Mouse (Mus musculus) hindbrain, embryonic 14.5 days (tissue): ENCODE results near the gene Eef1a2. TPM values are rescaled to one million over a fixed set of nuclear protein-coding genes. Genes with fewer than 3 reads are reported as not detected.

Experiments
- ATAC-seq: fragments of 200-750 bp; cut with Nextera tagmentation; 2 replicates; pipeline ENCODE4 v1.8.0; 2017; ENCODE audit warnings: moderate number of reproducible peaks, mild to moderate bottlenecking, moderate TSS enrichment, moderate library complexity; ENCODE audit not compliant: low FRiP score
- DNase-seq: peaks from one replicate; pipeline ENCODE4 v3.0.0-alpha.2; 2015; ENCODE audit warnings: low spot score
- H3K27ac ChIP-seq: fragments of 300-500 bp; sonication (generic); 2 replicates; pipeline ENCODE4 v1.5.1; 2014; ENCODE audit warnings: mild to moderate bottlenecking, moderate library complexity
- H3K27me3 ChIP-seq: fragments of 300-500 bp; sonication (generic); 2 replicates; pipeline ENCODE4 v1.6.1; 2014; ENCODE audit warnings: mild to moderate bottlenecking, low read length, mixed read lengths; ENCODE audit not compliant: control insufficient read depth, insufficient read depth
- H3K36me3 ChIP-seq: fragments of 300-500 bp; sonication (generic); replicated peaks from 2 replicates; pipeline ENCODE4 v1.6.1; 2014; ENCODE audit not compliant: control insufficient read depth, insufficient read depth
- H3K4me1 ChIP-seq: fragments of 300-500 bp; sonication (generic); replicated peaks from 2 replicates; pipeline ENCODE4 v1.6.1; 2014; ENCODE audit warnings: antibody characterized with exemption, low read length, mixed read lengths; ENCODE audit not compliant: control insufficient read depth, insufficient read depth
- H3K4me2 ChIP-seq: fragments of 300-500 bp; sonication (generic); replicated peaks from 2 replicates; pipeline ENCODE4 v1.6.1; 2014; ENCODE audit warnings: mild to moderate bottlenecking, moderate library complexity
- H3K4me3 ChIP-seq: fragments of 300-500 bp; sonication (generic); replicated peaks from 2 replicates; pipeline ENCODE4 v1.5.1; 2014; ENCODE audit warnings: mild to moderate bottlenecking, low read length
- H3K9ac ChIP-seq: fragments of 300-500 bp; sonication (generic); 2 replicates; pipeline ENCODE4 v1.6.1; 2014
- H3K9me3 ChIP-seq: fragments of 300-500 bp; sonication (generic); 2 replicates; pipeline ENCODE4 v1.6.1; 2016; ENCODE audit warnings: low read length; ENCODE audit not compliant: control insufficient read depth
- WGBS: fragments of 180-500 bp; shearing (Covaris S2); extraction: QIAGEN DNeasy Blood & Tissue Kit; methylation state at CpG from one replicate; pipeline ENCODE4 v1.1.7; 2014; 5-methylcytosine and 5-hydroxymethylcytosine counted together
- polyA plus RNA-seq: library from polyadenylated mRNA; unstranded; fragments of >200 nt; fragmentation: Nextera tagmentation; extraction: Ambion mirVana; gene quantifications from 2 replicates; pipeline ENCODE4 v1.2.1, GENCODE M21; 2014

The Eef1a2 gene
- polyA plus RNA-seq, 1 experiment from 2014 or later, result 21.1 TPM

- 95% methylated on average over 3 of the region's 3 CpGs for WGBS
- no peak overlapping the region for H3K4me3 ChIP-seq
- no peak for ATAC-seq
These were observed 2.5 kb downstream of the Eef1a2 start for GRCm38 (mm10) chr2:181154361-181154760.

GRCm38 (mm10) chr2:181153837-181154236, 3.0 kb downstream of the Eef1a2 start:
- 6% methylated on average over 1 of the region's 1 CpGs for WGBS
- Histone ChIP-seq H3K36me3 (peaks cover 29% of the 10 kb centered on the region), H3K4me3 (no peak overlapping the region), H3K4me1 (peaks cover 28% of the 10 kb centered on the region), H3K27me3 (peaks cover 4% of the 10 kb centered on the region; the same call in 1 of the 2 replicates), H3K27ac (no peak overlapping the region), H3K9me3 (no peaks in the 10 kb centered on the region), H3K4me2 (no peak overlapping the region), H3K9ac (no peak overlapping the region)
- no peak for DNase-seq
- no peak for ATAC-seq

More at GRCm38 (mm10) chr2:181154361-181154760, 2.5 kb downstream of the Eef1a2 start:
- no peaks in the 10 kb centered on the region for H3K9me3 ChIP-seq
- no peak overlapping the region for H3K9ac ChIP-seq
- H3K27ac ChIP-seq, result no peak overlapping the region
- H3K4me2 ChIP-seq, result peak overlapping the region; percentile 76
- peaks cover 4% of the 10 kb centered on the region; the same call in 1 of the 2 replicates for H3K27me3 ChIP-seq
- peaks cover 24% of the 10 kb centered on the region for H3K36me3 ChIP-seq
- no peak for DNase-seq
- peaks cover 33% of the 10 kb centered on the region for H3K4me1 ChIP-seq

GRCm38 (mm10) chr2:181153131-181153530, 3.7 kb downstream of the Eef1a2 start:
- ATAC-seq, result no peak
- Histone ChIP-seq H3K4me3 (no peak overlapping the region), H3K9me3 (no peaks in the 10 kb centered on the region), H3K27me3 (peaks cover 4% of the 10 kb centered on the region; the same call in 1 of the 2 replicates), H3K36me3 (peaks cover 34% of the 10 kb centered on the region), H3K27ac (no peak overlapping the region), H3K4me2 (no peak overlapping the region), H3K9ac (no peak overlapping the region), H3K4me1 (peaks cover 35% of the 10 kb centered on the region)
- 96% methylated on average over 1 of the region's 1 CpGs for WGBS
- DNase-seq, result no peak

GRCm38 (mm10) chr2:181152701-181153100, 4.1 kb downstream of the Eef1a2 start:
- Histone ChIP-seq H3K36me3 (peaks cover 35% of the 10 kb centered on the region), H3K4me2 (no peak overlapping the region), H3K9ac (no peak overlapping the region), H3K27ac (no peak overlapping the region), H3K27me3 (peaks cover 4% of the 10 kb centered on the region; the same call in 1 of the 2 replicates), H3K4me3 (no peak overlapping the region), H3K9me3 (no peaks in the 10 kb centered on the region), H3K4me1 (peaks cover 37% of the 10 kb centered on the region)
- WGBS, result 95% methylated on average over 17 of the region's 17 CpGs
- DNase-seq (no peak), ATAC-seq (no peak)

- ATAC-seq (no peak), DNase-seq (no peak)
- WGBS, result 79% methylated on average over 6 of the region's 6 CpGs
- H3K27me3 ChIP-seq, result peaks cover 4% of the 10 kb centered on the region; the same call in 1 of the 2 replicates
- H3K27ac ChIP-seq, result no peak overlapping the region
- H3K4me2 ChIP-seq, result no peak overlapping the region
- no peaks in the 10 kb centered on the region for H3K9me3 ChIP-seq
- peaks cover 49% of the 10 kb centered on the region for H3K36me3 ChIP-seq
- no peak overlapping the region for H3K9ac ChIP-seq
- H3K4me1 ChIP-seq, result peaks cover 19% of the 10 kb centered on the region
- H3K4me3 ChIP-seq, result no peak overlapping the region
These were observed 6.5 kb downstream of the Eef1a2 start for GRCm38 (mm10) chr2:181150281-181150680.

GRCm38 (mm10) chr2:181148318-181148955, 8.4 kb downstream of the Eef1a2 start:
- 11% methylated on average over 23 of the region's 31 CpGs for WGBS
- Histone ChIP-seq H3K27ac (no peak overlapping the region), H3K27me3 (peaks cover 4% of the 10 kb centered on the region; the same call in 1 of the 2 replicates), H3K9me3 (no peaks in the 10 kb centered on the region), H3K4me3 (peak overlapping the region; percentile 30), H3K36me3 (peaks cover 49% of the 10 kb centered on the region), H3K4me1 (peaks cover 11% of the 10 kb centered on the region), H3K9ac (no peak overlapping the region), H3K4me2 (peak overlapping the region; percentile 72)
- DNase-seq (no peak), ATAC-seq (no peak)

- ATAC-seq, result peak; percentile 29; the same call in 1 of the 2 replicates
- DNase-seq, result peak; percentile 50
- H3K4me2 ChIP-seq, result peak overlapping the region; percentile 72
- peaks cover 4% of the 10 kb centered on the region; the same call in 1 of the 2 replicates for H3K27me3 ChIP-seq
- H3K36me3 ChIP-seq, result peaks cover 48% of the 10 kb centered on the region
- H3K4me1 ChIP-seq, result peaks cover 11% of the 10 kb centered on the region
- WGBS, result 3% methylated on average over 44 of the region's 61 CpGs
- no peak overlapping the region for H3K27ac ChIP-seq
- H3K9me3 ChIP-seq, result no peaks in the 10 kb centered on the region
- H3K4me3 ChIP-seq, result peak overlapping the region; percentile 30
- H3K9ac ChIP-seq, result peak overlapping the region; percentile 39; the same call in 1 of the 2 replicates
These were observed 9.1 kb downstream of the Eef1a2 start for GRCm38 (mm10) chr2:181147546-181148317.

- peaks cover 4% of the 10 kb centered on the region; the same call in 1 of the 2 replicates for H3K27me3 ChIP-seq
These were observed 9.8 kb downstream of the Eef1a2 start for GRCm38 (mm10) chr2:181146976-181147545.

GRCm38 (mm10) chr2:181144675-181145074, 12.1 kb downstream of the Eef1a2 start:
- DNase-seq (no peak), ATAC-seq (no peak)
- Histone ChIP-seq H3K4me2 (no peak overlapping the region), H3K4me3 (no peak overlapping the region), H3K9ac (no peak overlapping the region), H3K36me3 (peaks cover 28% of the 10 kb centered on the region), H3K27ac (no peak overlapping the region), H3K27me3 (peaks cover 2% of the 10 kb centered on the region; the same call in 1 of the 2 replicates), H3K4me1 (peaks cover 11% of the 10 kb centered on the region), H3K9me3 (no peaks in the 10 kb centered on the region)
- WGBS, result 92% methylated on average over 2 of the region's 2 CpGs

More at GRCm38 (mm10) chr2:181146976-181147545, 9.8 kb downstream of the Eef1a2 start:
- H3K9ac ChIP-seq, result 0 out of 2 replicates have a peak overlapping the region, but pooled peaks have one; percentile 39
- H3K27ac ChIP-seq, result no peak overlapping the region
- peak overlapping the region; percentile 72 for H3K4me2 ChIP-seq
- ATAC-seq, result no peak
- WGBS, result 48% methylated on average over 4 of the region's 4 CpGs
- DNase-seq, result no peak
- H3K4me1 ChIP-seq, result peaks cover 11% of the 10 kb centered on the region
- no peaks in the 10 kb centered on the region for H3K9me3 ChIP-seq
- peak overlapping the region; percentile 30; the same call in 1 of the 2 replicates for H3K4me3 ChIP-seq
- H3K36me3 ChIP-seq, result peaks cover 41% of the 10 kb centered on the region
